Mouse (Mus musculus): ENCODE data around the gene Tle6.

- TF ChIP-seq CTCF (conservative IDR thresholded peaks at IDR 0.05; ENCODE audit: insufficient read depth, insufficient read length, low read depth, low read length) (no peak), POLR2A (IDR thresholded peaks at IDR 0.05; ENCODE audit: low read depth, low read length) (no peak)
These were observed 6.9 kb downstream of the Tle6 start for GRCm38 (mm10) chr10:81593935-81594334.

Data from kidney, adult 2 months (tissue).